Mouse (Mus musculus) embryonic fibroblast, embryonic 13.5 days (primary cell): ENCODE measurements around the gene Gdap1l1.

Source experiments
- CTCF ChIP-seq: IDR thresholded peaks from 2 replicates; pipeline ENCODE4 v1.5.1; 2011; ENCODE audit warnings: mild to moderate bottlenecking, control low read depth, low read length, moderate library complexity, borderline replicate concordance; ENCODE audit not compliant: insufficient read depth
- POLR2A ChIP-seq: IDR thresholded peaks from 2 replicates; pipeline ENCODE4 v1.6.1; 2011; ENCODE audit warnings: low read depth, mild to moderate bottlenecking, control low read depth, low read length, moderate library complexity

- TF ChIP-seq CTCF (no peak), POLR2A (no peak)
These were observed 25.9 kb upstream of the Gdap1l1 start for GRCm38 (mm10) chr2:163412419-163412818.
